Mouse (Mus musculus): ENCODE results near the gene Asb7. TPM values are rescaled to one million over a fixed set of nuclear protein-coding genes. Genes with fewer than 3 reads are reported as not detected.

Gene Asb7
- total RNA-seq, 1 experiment, result 10.9 TPM

DNA sequence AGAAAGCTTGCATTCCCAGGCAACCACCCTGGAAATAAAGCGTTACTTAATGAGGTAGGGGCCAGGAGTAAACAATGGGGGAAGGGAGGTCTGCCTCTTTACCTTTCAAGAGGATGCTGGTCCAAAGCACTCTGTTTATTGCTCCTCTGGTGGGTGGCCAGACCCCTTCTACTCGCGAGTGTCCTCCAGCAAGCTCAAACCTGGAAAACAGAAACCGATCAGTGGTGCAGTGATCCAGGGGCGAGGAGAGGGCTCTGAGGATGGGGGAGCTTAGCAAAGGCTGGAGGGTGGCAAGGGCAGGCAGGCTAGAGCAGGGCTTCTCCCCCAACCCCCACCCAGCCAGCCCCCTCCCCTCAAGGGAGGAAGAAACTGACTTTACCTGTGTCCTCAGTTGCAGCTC, 675 bp downstream of the Asb7 start:
- Histone ChIP-seq H3K27ac (ENCODE audit: insufficient read depth, low read depth, low read length, poor library complexity, severe bottlenecking) (no peak overlapping the region), H3K9me3 (ENCODE audit: control insufficient read depth, insufficient read depth, low read depth, low read length) (no peaks in the 10 kb centered on the region), H3K36me3 (ENCODE audit: control insufficient read depth, insufficient read depth, low read length, poor library complexity, severe bottlenecking) (no peaks in the 10 kb centered on the region), H3K4me1 (ENCODE audit: control insufficient read depth in 2 of 2, insufficient read depth in 2 of 2, low read length in 2 of 2, poor library complexity in 1 of 2) (no peaks in the 10 kb centered on the region), H3K4me3 (ENCODE audit: insufficient read depth in 1 of 2, low read depth in 1 of 2, low read length in 2 of 2, poor library complexity in 1 of 2, severe bottlenecking in 1 of 2) (peak overlapping the region; percentile 91 to 99), H3K9ac (ENCODE audit: insufficient read depth, low read depth, low read length, poor library complexity, severe bottlenecking) (peak overlapping the region; percentile 81)
- TF ChIP-seq ZC3H11A (IDR thresholded peaks at IDR 0.05; ENCODE audit: borderline replicate concordance, low read depth, low read length) (no peak), HCFC1 (IDR thresholded peaks at IDR 0.05; ENCODE audit: borderline replicate concordance, insufficient read depth, low read length) (no peak), CHD2 (IDR thresholded peaks at IDR 0.05; ENCODE audit: low read depth, low read length) (no peak), ZNF384 (IDR thresholded peaks at IDR 0.05; ENCODE audit: low read depth, low read length) (no peak), MAFK (IDR thresholded peaks at IDR 0.05; ENCODE audit: insufficient read depth, low read depth, low read length) (no peak)
- no peak for DNase-seq (ENCODE audit: low read depth, low spot score)
- in situ Hi-C loops (cut with MboI; ENCODE audit: low sequenced_read_pairs in 2 of 2, unreplicated experiment in 2 of 2), result no loop called here

GRCm38 (mm10) chr7:66682119-66682863, 7.1 kb downstream of the Asb7 start:
- Histone ChIP-seq H3K9ac (ENCODE audit: insufficient read depth, low read depth, low read length, poor library complexity, severe bottlenecking) (no peak overlapping the region), H3K27ac (ENCODE audit: insufficient read depth, low read depth, low read length, poor library complexity, severe bottlenecking) (no peak overlapping the region), H3K4me3 (ENCODE audit: insufficient read depth in 1 of 2, low read depth in 1 of 2, low read length in 2 of 2, poor library complexity in 1 of 2, severe bottlenecking in 1 of 2) (no peak overlapping the region), H3K9me3 (ENCODE audit: control insufficient read depth, insufficient read depth, low read depth, low read length) (no peaks in the 10 kb centered on the region), H3K4me1 (ENCODE audit: control insufficient read depth in 2 of 2, insufficient read depth in 2 of 2, low read length in 2 of 2, poor library complexity in 1 of 2) (no peaks in the 10 kb centered on the region), H3K36me3 (ENCODE audit: control insufficient read depth, insufficient read depth, low read length, poor library complexity, severe bottlenecking) (peaks cover 15% of the 10 kb centered on the region; the same call in 1 of the 2 replicates)
- in situ Hi-C loops (cut with MboI; ENCODE audit: low sequenced_read_pairs in 2 of 2, unreplicated experiment in 2 of 2), result no loop called here
- no peak for DNase-seq (ENCODE audit: low read depth, low spot score)
- TF ChIP-seq ZNF384 (IDR thresholded peaks at IDR 0.05; ENCODE audit: low read depth, low read length) (no peak), MAFK (IDR thresholded peaks at IDR 0.05; ENCODE audit: insufficient read depth, low read depth, low read length) (no peak), HCFC1 (IDR thresholded peaks at IDR 0.05; ENCODE audit: borderline replicate concordance, insufficient read depth, low read length) (no peak), CHD2 (IDR thresholded peaks at IDR 0.05; ENCODE audit: low read depth, low read length) (no peak), ZC3H11A (IDR thresholded peaks at IDR 0.05; ENCODE audit: borderline replicate concordance, low read depth, low read length) (no peak)

- TF ChIP-seq ZC3H11A (IDR thresholded peaks at IDR 0.05; ENCODE audit: borderline replicate concordance, low read depth, low read length) (no peak), ZNF384 (IDR thresholded peaks at IDR 0.05; ENCODE audit: low read depth, low read length) (no peak), HCFC1 (IDR thresholded peaks at IDR 0.05; ENCODE audit: borderline replicate concordance, insufficient read depth, low read length) (no peak), MAFK (IDR thresholded peaks at IDR 0.05; ENCODE audit: insufficient read depth, low read depth, low read length) (no peak), CHD2 (IDR thresholded peaks at IDR 0.05; ENCODE audit: low read depth, low read length) (no peak)
- no peaks in the 10 kb centered on the region for H3K4me1 ChIP-seq (ENCODE audit: control insufficient read depth in 2 of 2, insufficient read depth in 2 of 2, low read length in 2 of 2, poor library complexity in 1 of 2)
- H3K27ac ChIP-seq (ENCODE audit: insufficient read depth, low read depth, low read length, poor library complexity, severe bottlenecking), result no peak overlapping the region
- DNase-seq (ENCODE audit: low read depth, low spot score), result no peak
- no peak overlapping the region for H3K9ac ChIP-seq (ENCODE audit: insufficient read depth, low read depth, low read length, poor library complexity, severe bottlenecking)
- H3K4me3 ChIP-seq (ENCODE audit: insufficient read depth in 1 of 2, low read depth in 1 of 2, low read length in 2 of 2, poor library complexity in 1 of 2, severe bottlenecking in 1 of 2), result no peak overlapping the region
- peaks cover 24% of the 10 kb centered on the region for H3K36me3 ChIP-seq (ENCODE audit: control insufficient read depth, insufficient read depth, low read length, poor library complexity, severe bottlenecking)
- in situ Hi-C loops (cut with MboI; ENCODE audit: low sequenced_read_pairs in 2 of 2, unreplicated experiment in 2 of 2), result no loop called here
- no peaks in the 10 kb centered on the region for H3K9me3 ChIP-seq (ENCODE audit: control insufficient read depth, insufficient read depth, low read depth, low read length)
These were observed 13.6 kb downstream of the Asb7 start for GRCm38 (mm10) chr7:66675800-66676199.

DNA sequence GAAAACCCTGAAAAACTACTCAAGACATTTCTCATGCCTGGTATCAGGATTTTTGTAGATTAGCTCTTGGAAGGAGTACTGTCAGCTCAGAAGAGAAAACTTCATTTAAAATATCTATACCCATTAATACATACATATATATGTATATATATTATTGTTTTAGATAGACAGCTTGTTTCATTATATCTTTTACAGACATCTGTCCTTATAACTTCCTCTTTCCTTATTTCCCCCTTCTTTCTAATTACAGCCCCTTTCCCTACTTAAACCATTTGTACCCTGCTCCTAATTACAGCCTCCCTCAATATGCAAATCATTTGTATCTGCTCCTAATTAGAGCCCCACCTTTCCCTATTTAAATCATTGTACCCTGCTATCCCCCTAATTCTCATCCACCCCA, 22.3 kb downstream of the Asb7 start:
- TF ChIP-seq CHD2 (IDR thresholded peaks at IDR 0.05; ENCODE audit: low read depth, low read length), result no peak
- TF ChIP-seq HCFC1 (IDR thresholded peaks at IDR 0.05; ENCODE audit: borderline replicate concordance, insufficient read depth, low read length), result no peak
- no peak for TF ChIP-seq MAFK (IDR thresholded peaks at IDR 0.05; ENCODE audit: insufficient read depth, low read depth, low read length)
- TF ChIP-seq ZC3H11A (IDR thresholded peaks at IDR 0.05; ENCODE audit: borderline replicate concordance, low read depth, low read length), result no peak
- no peak for TF ChIP-seq ZNF384 (IDR thresholded peaks at IDR 0.05; ENCODE audit: low read depth, low read length)
- H3K4me1 ChIP-seq (ENCODE audit: control insufficient read depth in 2 of 2, insufficient read depth in 2 of 2, low read length in 2 of 2, poor library complexity in 1 of 2), result no peaks in the 10 kb centered on the region
- peaks cover 4% of the 10 kb centered on the region for H3K36me3 ChIP-seq (ENCODE audit: control insufficient read depth, insufficient read depth, low read length, poor library complexity, severe bottlenecking)
- H3K27ac ChIP-seq (ENCODE audit: insufficient read depth, low read depth, low read length, poor library complexity, severe bottlenecking), result no peak overlapping the region
- H3K4me3 ChIP-seq (ENCODE audit: insufficient read depth in 1 of 2, low read depth in 1 of 2, low read length in 2 of 2, poor library complexity in 1 of 2, severe bottlenecking in 1 of 2), result no peak overlapping the region
- in situ Hi-C loops (cut with MboI; ENCODE audit: low sequenced_read_pairs in 2 of 2, unreplicated experiment in 2 of 2), result loop anchor here (10.0 to 25.0 kb wide), 4 partner anchors 255 to 555 kb away; partner anchors contain the start of gene Chsy1 (in 1 of the 2)
- no peak for DNase-seq (ENCODE audit: low read depth, low spot score)
- H3K9ac ChIP-seq (ENCODE audit: insufficient read depth, low read depth, low read length, poor library complexity, severe bottlenecking), result no peak overlapping the region
- H3K9me3 ChIP-seq (ENCODE audit: control insufficient read depth, insufficient read depth, low read depth, low read length), result no peaks in the 10 kb centered on the region

All from ES-E14 (cell line).